Mouse (Mus musculus) liver, adult 2 months (tissue): ENCODE results near the gene Ndufs3. TPM values are rescaled to one million over a fixed set of nuclear protein-coding genes. Genes with fewer than 3 reads are reported as not detected.

Source experiments
- DNase-seq: peaks from one replicate; pipeline ENCODE4 v3.0.0-alpha.2; 2011; ENCODE audit warnings: low read depth, low spot score; ENCODE audit errors: extremely low read depth
- H3K27ac ChIP-seq: fragments of 200-500 bp; replicated peaks from 2 replicates; pipeline ENCODE4 v1.5.1; 2012; ENCODE audit warnings: low read depth, mild to moderate bottlenecking, control low read depth, inconsistent platforms, low read length; ENCODE audit not compliant: insufficient read depth
- H3K27me3 ChIP-seq: fragments of 200-500 bp; 2 replicates; pipeline ENCODE4 v1.6.1; 2012; ENCODE audit warnings: mild to moderate bottlenecking, moderate library complexity, low read length, inconsistent platforms; ENCODE audit not compliant: control insufficient read depth, insufficient read depth
- H3K36me3 ChIP-seq: fragments of 200-500 bp; 2 replicates; pipeline ENCODE4 v1.6.1; 2012; ENCODE audit warnings: low read length, inconsistent platforms; ENCODE audit not compliant: control insufficient read depth, insufficient read depth
- H3K4me1 ChIP-seq: fragments of 200-500 bp; 2 replicates; pipeline ENCODE4 v1.6.1; 2011; ENCODE audit warnings: low read length; ENCODE audit not compliant: control insufficient read depth, insufficient read depth
- H3K4me3 ChIP-seq: fragments of 200-500 bp; 2 replicates; pipeline ENCODE4 v1.5.1; 2011; ENCODE audit warnings: low read depth, mild to moderate bottlenecking, control low read depth, low read length, moderate library complexity; ENCODE audit not compliant: insufficient read depth
- H3K79me2 ChIP-seq: fragments of 200-500 bp; 2 replicates; pipeline ENCODE4 v1.6.1; 2012; ENCODE audit warnings: inconsistent platforms, mild to moderate bottlenecking, low read length, moderate library complexity; ENCODE audit not compliant: control insufficient read depth, insufficient read depth
- H3K9ac ChIP-seq: fragments of 200-500 bp; 2 replicates; pipeline ENCODE4 v1.6.1; 2012; ENCODE audit warnings: low read depth, mild to moderate bottlenecking, control low read depth, inconsistent platforms, low read length
- CTCF ChIP-seq: fragments of 200-500 bp; IDR thresholded peaks from 2 replicates; pipeline ENCODE4 v1.5.1; 2011; ENCODE audit warnings: low read depth, low read length, control low read depth
- POLR2A ChIP-seq: fragments of 200-500 bp; IDR thresholded peaks from 2 replicates; pipeline ENCODE4 v1.6.1; 2011; ENCODE audit warnings: low read length, control low read depth; ENCODE audit not compliant: insufficient read depth; ENCODE audit errors: extremely low read depth
- WGBS: fragments of 180-500 bp; shearing (Covaris S2); methylation state at CpG from one replicate; pipeline ENCODE4 v1.1.7; 2018; 5-methylcytosine and 5-hydroxymethylcytosine counted together
- polyA plus RNA-seq: library from polyadenylated mRNA; depleted of rRNA; stranded (reverse); fragments of >200 nt; gene quantifications from 2 replicates; pipeline ENCODE4 v1.2.3, GENCODE M21; 2012
- total RNA-seq: library from RNA; depleted of rRNA; stranded (reverse); fragments of >200 nt; gene quantifications from 2 replicates; pipeline ENCODE4 v1.2.3, GENCODE M21; 2014

The Ndufs3 gene
- total and polyA plus RNA-seq, 2 experiments = 191 to 205 TPM

- Histone ChIP-seq H3K4me3 (peak within 1 kb of the TSS; percentile 74), H3K36me3 (no peaks in the 10 kb centered on the region), H3K9ac (peak within 1 kb of the TSS; percentile 99), H3K27me3 (no peaks in the 10 kb centered on the region), H3K4me1 (peaks cover 27% of the 10 kb centered on the region), H3K27ac (peak within 1 kb of the TSS; percentile 51), H3K79me2 (peaks cover 27% of the 10 kb centered on the region; the same call in 1 of the 2 replicates)
- WGBS = under 1% methylated on average over 98 of the region's 113 CpGs
- peak; percentile 69 for DNase-seq
- TF ChIP-seq CTCF = peak; percentile 58
- TF ChIP-seq POLR2A = peak; percentile 72; the same call in 1 of the 2 replicates
These were observed 35.9 kb upstream of the Ndufs3 start, which contains the start of gene Celf1 for GRCm38 (mm10) chr2:90940233-90941229. Gene Celf1, plus strand, starts transcription at chr2:90940382.

DNA sequence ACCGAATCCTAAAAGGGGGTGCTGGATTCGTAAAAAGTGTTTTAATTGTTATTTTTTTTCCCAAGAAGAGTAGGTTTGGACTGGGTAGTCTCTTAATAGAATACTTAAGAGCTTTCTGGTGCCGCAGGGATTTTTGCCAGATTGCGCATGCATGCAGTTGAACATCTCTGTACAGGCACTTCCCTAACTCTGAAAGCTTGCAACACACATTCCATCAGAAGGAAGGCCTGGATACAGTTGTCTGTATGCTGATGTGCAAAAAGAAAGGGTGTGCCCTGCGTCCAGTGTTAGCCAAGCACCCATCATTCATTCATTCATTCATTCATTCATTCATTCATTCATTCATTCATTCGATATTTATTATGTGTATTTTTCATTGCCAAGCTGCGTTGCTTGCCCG is 35.1 kb upstream of the Ndufs3 start:
- H3K9ac ChIP-seq = peak overlapping the region; percentile 34; the same call in 1 of the 2 replicates
- TF ChIP-seq CTCF = no peak
- peaks cover 22% of the 10 kb centered on the region for H3K4me1 ChIP-seq
- H3K4me3 ChIP-seq = peak overlapping the region; percentile 57; the same call in 1 of the 2 replicates
- no peaks in the 10 kb centered on the region for H3K36me3 ChIP-seq
- no peak for DNase-seq
- WGBS = 39% methylated on average over 8 of the region's 8 CpGs
- H3K27me3 ChIP-seq = no peaks in the 10 kb centered on the region
- H3K27ac ChIP-seq = no peak overlapping the region
- H3K79me2 ChIP-seq = peaks cover 27% of the 10 kb centered on the region; the same call in 1 of the 2 replicates

DNA sequence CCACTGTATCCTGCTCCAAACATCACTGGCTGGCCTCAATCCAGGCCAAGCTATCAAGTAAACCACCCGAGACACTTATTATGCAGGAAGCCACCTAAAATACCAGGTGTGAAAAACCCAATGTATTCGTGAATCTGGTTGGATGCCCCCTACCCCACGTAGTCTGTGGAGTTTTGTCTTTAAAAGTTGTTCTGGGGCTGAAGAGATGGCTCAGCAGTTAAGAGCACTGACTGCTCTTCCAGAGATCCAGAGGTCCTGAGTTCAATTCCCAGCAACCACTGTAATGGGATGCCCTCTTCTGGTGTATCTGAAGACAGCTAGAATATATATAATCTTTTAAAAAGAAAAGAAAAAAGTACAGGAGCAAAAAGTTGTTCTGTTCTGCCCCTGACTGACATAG is 33.7 kb upstream of the Ndufs3 start:
- peaks cover 16% of the 10 kb centered on the region; the same call in 1 of the 2 replicates for H3K79me2 ChIP-seq
- peaks cover 12% of the 10 kb centered on the region; the same call in 1 of the 2 replicates for H3K4me1 ChIP-seq
- H3K4me3 ChIP-seq = no peak overlapping the region
- 75% methylated on average over 3 of the region's 3 CpGs for whole genome bisulfite sequencing
- H3K36me3 ChIP-seq = no peaks in the 10 kb centered on the region
- TF ChIP-seq CTCF (no peak), POLR2A (no peak)
- H3K9ac ChIP-seq = no peak overlapping the region
- no peak for DNase-seq
- H3K27ac ChIP-seq = no peak overlapping the region
- H3K27me3 ChIP-seq = no peaks in the 10 kb centered on the region

- Histone ChIP-seq H3K27me3 (no peaks in the 10 kb centered on the region), H3K4me1 (peaks cover 25% of the 10 kb centered on the region), H3K9ac (peak overlapping the region; percentile 36; the same call in 1 of the 2 replicates), H3K79me2 (peaks cover 4% of the 10 kb centered on the region; the same call in 1 of the 2 replicates), H3K4me3 (no peak overlapping the region), H3K27ac (peak overlapping the region; percentile 98), H3K36me3 (no peaks in the 10 kb centered on the region)
- peak; percentile 72 for DNase-seq
- WGBS = 19% methylated on average over 2 of the region's 2 CpGs
- TF ChIP-seq CTCF (no peak), POLR2A (0 out of 2 replicates have a peak, but pooled peaks have one; percentile 1)
These were observed 27.6 kb upstream of the Ndufs3 start for GRCm38 (mm10) chr2:90932273-90932672.

- Histone ChIP-seq H3K27me3 (no peaks in the 10 kb centered on the region), H3K4me1 (peaks cover 27% of the 10 kb centered on the region), H3K4me3 (no peak overlapping the region; the same call in 1 of the 2 replicates), H3K27ac (peak overlapping the region; percentile 98), H3K79me2 (peaks cover 4% of the 10 kb centered on the region; the same call in 1 of the 2 replicates), H3K9ac (peak overlapping the region; percentile 53; the same call in 1 of the 2 replicates), H3K36me3 (no peaks in the 10 kb centered on the region)
- peak; percentile 97 for DNase-seq
- WGBS = 13% methylated on average over 8 of the region's 8 CpGs
- no peak for TF ChIP-seq CTCF
- TF ChIP-seq POLR2A = 0 out of 2 replicates have a peak, but pooled peaks have one; percentile 5
These were observed 27.2 kb upstream of the Ndufs3 start for GRCm38 (mm10) chr2:90931829-90932228.
